Mouse (Mus musculus): ENCODE measurements around the gene Dazap2. TPM values are rescaled to one million over a fixed set of nuclear protein-coding genes. Genes with fewer than 3 reads are reported as not detected.
"Not testable (repeated sequence)": the region's sequence is repeated elsewhere in the genome, so short reads cannot be mapped to it uniquely, and the experiment has no call there.

The Dazap2 gene
- total RNA-seq, 2 experiments from 2014 or later = 161 to 177 TPM

DNA sequence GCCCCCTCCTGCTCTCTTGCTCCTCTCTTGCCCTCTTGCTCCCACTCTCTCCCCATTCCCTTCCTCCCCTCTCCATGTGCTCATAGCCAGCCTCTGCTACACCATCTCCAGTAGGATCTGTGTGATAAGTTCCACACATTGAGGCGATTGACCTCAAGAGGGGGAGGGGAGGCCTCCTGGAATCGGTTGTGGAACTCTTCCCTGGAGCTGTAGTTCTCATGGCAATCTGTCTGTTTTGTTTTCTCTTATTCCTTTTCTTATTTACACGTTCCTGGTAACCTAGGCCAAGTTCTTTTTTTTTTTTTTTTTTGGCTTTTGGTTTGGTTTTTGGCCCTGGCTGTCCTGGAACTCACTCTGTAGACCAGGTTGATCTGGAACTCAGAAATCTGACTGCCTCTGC is 13.5 kb upstream of the Dazap2 start:
- no peak for DNase-seq
- intact Hi-C loops (cut with DNase I) = no loop called here

DNA sequence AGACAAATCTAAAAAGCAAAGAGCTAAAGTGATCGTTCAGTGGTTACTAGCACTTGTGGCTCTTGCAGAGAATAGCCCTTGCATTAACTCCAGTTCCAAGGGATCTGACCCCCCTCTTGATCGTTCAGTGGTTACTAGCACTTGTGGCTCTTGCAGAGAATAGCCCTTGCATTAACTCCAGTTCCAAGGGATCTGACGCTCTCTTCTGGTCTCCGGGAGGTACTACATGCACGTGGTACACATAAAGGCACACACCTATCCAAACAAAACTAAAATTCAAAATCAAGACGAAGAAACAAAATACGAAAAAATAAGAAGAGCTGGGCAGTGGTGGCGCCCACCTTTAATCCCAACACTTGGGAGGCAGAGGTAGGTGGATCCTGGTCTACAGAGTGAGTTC is 8.5 kb upstream of the Dazap2 start:
- DNase-seq; intact Hi-C loops (cut with DNase I): not testable (repeated sequence)

DNA sequence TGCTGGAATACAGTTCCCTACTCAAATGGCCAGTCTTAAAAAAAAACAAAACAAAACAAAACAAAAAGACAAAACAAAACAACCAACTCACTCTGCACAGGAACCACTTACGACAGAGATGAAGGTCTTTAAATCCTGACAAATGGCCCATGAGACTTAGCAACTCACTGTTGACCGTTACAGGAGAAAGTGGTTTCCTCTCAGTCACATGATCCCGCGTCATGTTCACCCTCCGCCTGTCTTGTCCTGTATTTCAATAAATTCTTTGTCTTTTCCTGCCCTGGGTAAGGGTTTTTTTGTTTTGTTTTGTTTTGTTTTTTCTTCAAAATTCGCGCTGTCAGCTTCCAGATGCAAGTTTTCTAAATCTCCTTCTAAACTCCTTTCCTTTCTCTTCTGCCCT is 3.2 kb upstream of the Dazap2 start:
- no peak for DNase-seq
- intact Hi-C loops (cut with DNase I) = loop anchor here (2.0 to 10.0 kb wide), 5 partner anchors 63 to 637 kb away; partner anchors contain the start of genes Atf1, Larp4 and Letmd1

DNA sequence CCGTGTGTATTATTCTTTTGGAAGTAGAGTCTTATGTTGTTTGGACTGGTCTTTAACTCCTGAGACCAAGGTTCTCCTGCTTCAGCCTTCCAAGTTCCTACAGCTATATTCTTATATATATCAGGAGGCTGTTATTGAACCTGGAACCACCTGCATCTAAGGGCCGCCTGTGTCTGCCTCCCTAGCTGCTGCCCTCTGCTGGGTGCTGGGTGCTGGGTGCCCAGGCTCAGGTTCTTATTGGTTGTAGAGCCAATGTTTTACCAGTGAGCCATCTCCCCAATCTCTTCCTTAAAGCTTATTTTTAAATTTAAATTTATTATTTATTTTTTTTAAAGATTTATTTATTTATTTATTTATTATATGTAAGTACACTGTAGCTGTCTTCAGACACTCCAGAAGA is 2.7 kb upstream of the Dazap2 start:
- intact Hi-C loops (cut with DNase I) = loop anchor here (2.0 to 10.0 kb wide), 5 partner anchors 64 to 638 kb away; partner anchors contain the start of genes Atf1, Larp4 and Letmd1
- DNase-seq = no peak

DNA sequence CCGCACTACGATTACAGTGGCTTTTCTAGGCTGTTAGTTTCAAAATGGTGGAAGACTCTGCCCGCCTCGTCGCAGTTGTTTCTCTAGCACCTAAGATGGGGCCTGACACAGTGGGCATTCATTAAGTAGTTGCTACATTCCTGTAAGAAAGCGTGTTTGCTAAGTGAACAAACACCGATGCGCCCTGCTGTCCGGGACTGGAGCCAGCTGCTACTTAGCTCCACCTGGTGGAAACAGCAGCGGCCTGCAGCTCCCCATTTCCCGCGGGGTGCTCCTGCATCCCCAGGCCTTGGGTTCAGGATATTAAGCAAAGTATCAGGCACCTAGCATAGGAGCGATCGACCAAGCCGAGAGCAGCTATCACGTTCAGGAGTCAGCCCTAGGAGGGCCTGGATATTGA is 1.6 kb upstream of the Dazap2 start:
- peak; percentile 85 to 86 for DNase-seq

DNA sequence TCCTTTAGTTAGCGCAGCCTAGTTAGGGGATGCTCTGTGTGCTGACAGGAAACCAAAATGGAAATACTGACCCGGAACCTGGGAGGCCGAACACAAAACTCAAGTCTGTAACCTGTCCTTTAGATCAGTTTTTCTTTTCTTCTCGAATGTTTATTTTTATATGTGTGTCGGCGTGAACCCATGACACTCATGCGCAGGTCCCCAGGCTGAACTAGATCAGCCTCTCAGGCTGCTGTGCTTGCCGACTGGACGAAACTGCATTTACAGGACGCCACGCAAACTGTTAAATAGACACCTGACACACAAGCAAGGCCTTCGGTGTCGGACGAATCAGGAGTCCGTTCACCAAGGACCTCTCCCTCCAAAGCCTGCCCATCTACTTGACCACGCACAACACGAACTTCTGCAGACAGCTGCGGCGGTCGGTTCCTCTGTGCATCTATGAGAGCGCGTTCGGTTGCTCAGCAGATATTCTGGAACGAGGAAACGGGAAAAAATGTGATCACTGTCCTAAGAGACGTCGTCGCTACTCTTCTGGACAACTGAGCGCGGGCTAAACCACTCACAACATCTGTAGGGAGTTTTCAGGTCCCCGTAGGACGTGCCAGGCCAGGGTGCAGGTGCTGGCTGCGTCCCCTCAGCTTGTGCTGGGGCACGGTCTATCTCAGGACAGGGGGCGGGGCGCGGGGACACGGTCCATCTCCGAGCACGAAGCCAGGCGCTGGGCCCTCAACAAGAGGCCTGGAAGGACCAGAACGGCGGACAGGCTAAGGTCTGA is 742 bp upstream of the Dazap2 start:
- DNase-seq = no peak
- intact Hi-C loops (cut with DNase I) = loop anchor here (5.0 to 10.0 kb wide), 3 partner anchors 147 to 640 kb away; partner anchors contain the start of genes Atf1, Larp4 and Letmd1

More for the DNA sequence above, 1.6 kb upstream of the Dazap2 start:
- intact Hi-C loops (cut with DNase I) = loop anchor here (1.0 to 10.0 kb wide), 6 partner anchors 65 to 639 kb away; partner anchors contain the start of genes Atf1, Larp4 and Letmd1

DNA sequence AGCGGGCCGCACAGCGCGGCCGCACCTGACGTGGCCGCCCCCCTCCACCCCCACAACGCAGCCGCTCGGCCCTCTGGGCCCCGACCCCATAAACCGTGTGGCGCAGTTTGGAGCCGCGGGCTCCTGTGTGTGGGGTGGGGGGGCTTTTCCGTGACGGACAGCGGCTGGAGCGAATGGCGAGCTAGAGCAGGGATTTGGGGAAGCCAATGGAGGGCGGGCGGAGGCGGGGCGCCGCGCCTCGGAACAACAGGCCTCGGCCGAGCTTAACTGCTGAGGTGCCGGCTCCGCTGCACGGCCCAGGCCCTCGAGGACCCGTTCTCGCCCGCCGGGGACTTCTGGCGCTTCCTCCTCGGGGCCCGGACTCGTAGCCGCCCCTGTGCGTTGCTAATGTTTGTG is 674 bp downstream of the Dazap2 start:
- intact Hi-C loops (cut with DNase I) = loop anchor here (10.0 kb wide), 2 partner anchors 391 to 641 kb away; partner anchors contain the start of genes Atf1 and Larp4
- peak; percentile 90 to 92 for DNase-seq

DNA sequence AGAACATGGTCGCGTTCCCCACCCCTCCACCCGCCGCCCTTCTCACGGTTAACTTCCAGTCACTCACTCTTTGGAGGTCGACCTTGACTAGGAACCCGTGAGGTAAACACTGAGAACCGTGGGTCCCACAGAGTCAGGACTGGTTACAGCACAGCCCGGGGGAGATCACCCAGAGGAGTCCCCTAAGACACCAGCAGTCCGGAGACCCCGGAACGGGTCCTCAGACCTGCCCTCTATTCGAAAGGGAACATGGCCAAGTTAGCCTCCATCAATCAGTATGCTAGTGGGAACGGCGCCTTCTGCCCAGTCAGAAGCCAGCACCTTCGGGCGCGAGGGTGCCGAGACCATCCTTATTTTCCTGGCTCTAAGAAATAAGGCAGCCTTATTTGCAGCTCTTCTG is 1.1 kb downstream of the Dazap2 start:
- intact Hi-C loops (cut with DNase I) = loop anchor here (10.0 kb wide), 2 partner anchors 391 to 641 kb away; partner anchors contain the start of genes Atf1 and Larp4
- DNase-seq = no peak

DNA sequence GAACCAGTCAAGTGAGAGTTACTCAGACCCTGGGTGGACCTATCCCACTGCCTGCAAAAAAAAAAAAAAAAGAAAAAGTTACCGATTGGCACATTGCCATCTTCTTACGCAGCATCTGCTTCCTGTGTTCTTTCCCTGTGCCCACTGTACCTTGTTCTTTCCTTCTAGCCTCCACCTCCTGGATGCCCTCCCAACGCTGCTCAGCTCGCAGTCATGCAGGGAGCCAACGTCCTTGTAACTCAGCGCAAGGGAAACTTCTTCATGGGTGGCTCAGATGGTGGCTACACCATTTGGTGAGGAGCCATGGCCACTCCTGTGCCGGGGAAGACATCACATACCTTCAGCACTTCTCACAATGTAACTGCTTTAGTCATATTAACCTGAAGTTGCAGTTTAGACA is 4.1 kb downstream of the Dazap2 start:
- no peak for DNase-seq
- intact Hi-C loops (cut with DNase I) = loop anchor here (10.0 kb wide), 2 partner anchors 394 to 644 kb away; partner anchors contain the start of genes Atf1 and Larp4

DNA sequence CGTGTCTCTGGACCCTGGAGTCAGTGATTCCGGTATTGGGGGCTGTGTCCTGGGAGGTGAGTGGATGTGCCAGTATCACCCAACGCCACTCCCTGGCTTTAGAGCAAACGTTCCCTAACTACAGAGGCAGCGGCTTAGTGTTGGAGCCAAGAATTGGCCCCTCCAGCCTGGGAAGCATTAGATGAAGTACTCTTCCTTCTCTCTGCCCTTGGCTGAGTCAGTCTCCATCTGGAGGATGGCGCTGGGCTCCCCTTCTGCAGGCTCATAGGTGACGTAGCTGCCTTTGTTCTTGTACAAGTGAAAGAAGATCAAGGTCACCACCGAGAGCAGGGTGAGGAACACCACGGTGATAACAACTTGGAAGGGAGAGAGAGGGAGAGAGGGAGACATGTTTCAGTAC is 6.5 kb downstream of the Dazap2 start:
- DNase-seq; intact Hi-C loops (cut with DNase I): not testable (repeated sequence)

DNA sequence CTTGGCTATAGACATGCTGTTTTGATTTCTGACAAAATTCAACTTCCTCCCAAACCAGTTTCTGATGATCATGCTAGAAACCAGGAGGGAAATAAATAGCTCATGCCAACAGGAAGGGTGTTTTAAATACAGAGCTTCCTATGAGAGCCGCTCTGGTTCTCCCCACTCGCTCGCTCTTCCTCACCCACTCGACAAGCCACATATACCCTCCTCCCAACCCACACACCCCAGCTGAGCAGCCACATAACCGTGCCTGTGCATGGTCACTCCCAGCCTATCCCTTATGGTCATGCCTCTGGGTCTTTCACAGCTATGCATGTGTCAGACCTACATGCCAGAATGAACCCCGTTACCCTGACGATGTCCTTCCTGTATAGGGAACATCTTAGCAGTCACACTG is 7.0 kb downstream of the Dazap2 start:
- intact Hi-C loops (cut with DNase I) = no loop called here
- DNase-seq = no peak

DNA sequence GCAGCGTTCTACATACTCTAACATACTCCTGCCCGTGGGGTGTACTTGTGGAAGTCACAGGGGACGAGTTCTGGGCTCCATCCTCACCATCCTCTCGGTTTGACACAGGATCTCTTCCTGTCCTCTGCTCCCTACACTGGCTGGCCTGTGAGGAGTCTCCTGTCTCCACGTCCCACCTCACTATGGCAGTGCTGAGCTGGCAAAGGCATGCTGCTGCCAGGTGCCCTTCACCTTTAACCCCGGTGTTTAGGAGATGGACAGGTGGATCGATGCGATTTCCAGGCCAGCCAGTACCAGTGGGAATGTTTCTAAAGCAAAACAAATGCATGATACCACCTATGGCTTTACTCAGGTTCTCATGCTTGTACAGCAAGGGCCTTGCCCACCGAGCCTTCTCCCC is 8.6 kb downstream of the Dazap2 start:
- no peak for DNase-seq
- intact Hi-C loops (cut with DNase I) = no loop called here

DNA sequence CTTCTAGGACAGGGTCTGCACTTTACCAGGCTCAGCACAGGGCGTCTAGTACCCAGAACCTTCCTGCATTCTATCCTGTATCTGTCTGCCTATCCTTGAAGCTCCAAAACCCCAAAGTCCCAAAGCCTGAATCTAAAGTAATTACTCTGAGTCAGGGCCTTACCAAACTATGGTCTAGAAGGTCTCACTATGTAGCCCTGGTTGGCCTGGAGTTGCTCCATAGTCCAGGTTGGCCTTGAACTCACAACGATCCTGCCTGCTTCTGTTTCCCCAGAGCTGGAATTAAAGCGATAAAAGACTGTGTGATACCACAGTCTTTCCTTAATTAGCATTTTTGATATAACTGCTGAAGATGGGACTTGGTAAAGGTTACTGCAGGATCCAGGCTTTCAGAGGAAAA is 9.3 kb downstream of the Dazap2 start:
- no peak for DNase-seq
- intact Hi-C loops (cut with DNase I) = no loop called here

DNA sequence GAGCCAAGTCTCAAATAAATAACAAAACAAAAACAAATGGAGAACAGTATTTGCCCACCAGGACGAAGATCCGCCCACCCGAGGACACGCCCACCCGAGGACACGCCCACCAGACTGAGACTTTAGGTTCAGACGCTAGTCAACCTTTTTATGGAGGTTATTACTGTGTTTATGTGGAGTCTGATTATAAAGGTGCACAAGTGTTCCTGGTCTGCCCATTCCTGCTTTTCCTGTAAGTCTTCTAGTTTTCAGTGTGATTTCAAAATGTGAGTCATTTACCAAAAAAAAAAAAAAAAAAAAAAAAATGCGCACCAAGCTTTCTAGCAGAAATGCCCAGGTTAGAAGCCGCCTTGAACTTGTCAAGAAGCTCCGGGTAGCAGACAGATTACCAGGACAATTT is 12.1 kb downstream of the Dazap2 start:
- DNase-seq = no peak
- intact Hi-C loops (cut with DNase I) = no loop called here

DNA sequence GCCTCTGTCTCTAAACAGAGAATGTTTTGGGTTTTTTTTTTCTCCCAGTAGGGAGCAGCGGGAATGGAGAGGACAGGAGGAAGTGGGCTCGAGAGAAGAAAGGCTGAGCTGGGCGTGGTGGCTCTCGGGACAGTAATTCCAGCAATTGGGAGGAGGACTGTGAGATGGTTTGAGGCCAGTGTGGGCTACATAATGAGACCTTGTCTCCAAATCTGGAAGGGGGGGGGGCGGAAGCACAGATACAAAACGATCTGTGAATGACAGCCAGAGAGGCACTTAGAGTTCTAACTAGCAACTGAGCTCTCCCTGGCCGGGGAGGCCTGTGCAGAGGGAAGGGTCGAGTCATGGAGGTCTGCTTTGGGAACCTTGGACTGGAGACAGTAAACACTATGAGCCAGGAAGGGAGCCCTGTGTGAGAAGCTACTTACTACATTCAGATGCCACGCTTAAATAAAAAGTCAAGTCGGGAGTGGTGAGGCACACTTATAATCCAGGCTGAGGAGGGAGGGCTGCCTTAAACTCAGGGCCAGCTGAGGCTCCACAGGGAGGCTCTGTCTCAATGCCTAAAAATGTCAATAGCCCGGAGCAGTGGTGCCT is 12.7 kb downstream of the Dazap2 start:
- intact Hi-C loops (cut with DNase I) = no loop called here

DNA sequence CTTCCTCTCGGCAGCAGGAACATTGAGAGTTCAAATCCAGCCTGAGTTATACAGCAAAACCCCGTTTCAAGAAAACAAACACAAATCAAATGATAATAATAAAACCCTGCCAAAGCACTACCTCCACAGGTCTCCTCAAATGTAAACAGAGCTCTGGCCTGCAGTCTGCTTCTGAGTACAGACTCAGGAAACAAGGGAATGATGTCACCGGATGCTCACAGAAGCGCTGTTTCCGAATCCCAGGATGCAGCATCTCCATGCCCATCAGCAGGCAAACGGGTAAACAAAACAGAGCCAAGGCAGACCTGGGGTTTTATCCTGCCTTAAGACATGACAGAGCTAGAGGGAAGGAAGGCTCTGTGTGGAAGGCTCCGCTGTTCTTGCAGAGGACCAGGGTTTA is 13.6 kb downstream of the Dazap2 start:
- DNase-seq = no peak
- intact Hi-C loops (cut with DNase I) = no loop called here

More for the DNA sequence above, 12.7 kb downstream of the Dazap2 start:
- no peak for DNase-seq

DNA sequence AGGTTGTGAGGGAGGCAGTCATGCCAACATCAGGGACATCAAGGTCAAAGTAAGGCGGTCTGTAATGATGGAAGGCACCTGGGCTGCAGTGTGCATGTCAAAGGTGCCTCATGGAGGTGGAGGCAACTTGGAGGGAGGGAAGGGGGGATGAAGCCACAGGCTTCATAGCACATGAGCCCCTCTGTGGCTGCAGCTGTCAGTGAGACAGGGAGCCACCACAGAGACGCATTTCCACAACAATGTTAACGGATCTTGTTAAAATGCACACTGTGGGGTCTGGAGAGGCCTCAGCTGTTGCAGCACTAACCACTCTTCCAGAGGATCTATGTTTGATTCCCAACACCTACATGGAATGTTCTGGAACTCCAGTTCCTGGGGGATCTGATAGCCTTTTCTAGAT is 15.0 kb downstream of the Dazap2 start:
- no peak for DNase-seq
- intact Hi-C loops (cut with DNase I) = no loop called here

DNA sequence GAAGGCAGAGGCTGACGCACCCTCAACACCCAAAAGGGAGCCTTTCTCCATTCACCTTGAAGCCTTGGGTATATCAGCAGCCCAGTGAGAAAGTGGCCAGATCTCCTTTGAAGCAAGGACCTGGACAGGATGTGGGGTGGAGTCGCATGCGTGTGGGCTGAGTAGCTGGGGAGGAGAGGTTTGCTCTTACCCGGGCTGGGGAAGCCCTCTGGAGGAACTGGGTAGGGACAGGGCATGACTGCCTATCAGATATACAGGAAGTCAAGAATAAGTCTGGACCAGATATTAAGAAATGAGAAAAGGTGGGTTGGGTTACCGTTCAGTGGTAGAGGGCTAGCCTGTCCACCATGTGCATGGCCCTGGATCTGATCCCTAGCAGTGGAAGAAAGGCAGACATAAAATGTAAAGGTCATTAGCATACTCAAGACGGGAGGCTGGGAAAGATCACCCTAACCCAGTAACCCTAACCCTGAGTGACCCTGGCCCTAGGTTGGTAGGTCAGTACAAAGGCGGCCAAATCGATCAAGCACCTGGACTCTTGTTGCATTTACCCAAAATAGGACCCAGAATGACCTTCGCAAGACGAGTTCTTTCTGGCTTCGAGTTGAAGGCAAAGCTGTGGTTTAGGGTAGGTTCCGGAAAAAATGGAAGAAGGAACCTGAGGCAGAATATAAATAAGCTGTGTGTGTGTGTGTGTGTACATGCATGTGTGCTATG is 16.5 kb downstream of the Dazap2 start:
- no peak for DNase-seq
- intact Hi-C loops (cut with DNase I) = no loop called here

DNA sequence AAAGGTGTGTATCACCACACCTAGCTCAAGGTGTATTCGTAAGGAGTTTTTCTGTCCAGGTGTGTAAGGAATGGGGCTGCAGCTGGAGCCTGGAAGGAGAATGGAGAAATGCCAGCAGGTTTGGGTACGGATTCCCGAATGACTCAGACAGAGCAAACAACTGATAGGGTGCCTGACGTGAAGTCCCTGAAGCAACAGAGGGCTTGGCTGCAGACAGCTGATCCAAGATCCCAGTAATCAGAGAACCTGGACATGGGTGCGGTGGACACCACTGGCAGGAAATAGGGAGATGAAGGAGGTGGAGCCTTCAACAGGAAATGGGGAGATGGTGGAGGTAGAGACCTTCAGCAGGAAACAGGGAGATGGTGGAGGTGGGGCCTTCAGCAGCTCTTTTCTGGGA is 17.2 kb downstream of the Dazap2 start:
- intact Hi-C loops (cut with DNase I) = no loop called here
- no peak for DNase-seq

DNA sequence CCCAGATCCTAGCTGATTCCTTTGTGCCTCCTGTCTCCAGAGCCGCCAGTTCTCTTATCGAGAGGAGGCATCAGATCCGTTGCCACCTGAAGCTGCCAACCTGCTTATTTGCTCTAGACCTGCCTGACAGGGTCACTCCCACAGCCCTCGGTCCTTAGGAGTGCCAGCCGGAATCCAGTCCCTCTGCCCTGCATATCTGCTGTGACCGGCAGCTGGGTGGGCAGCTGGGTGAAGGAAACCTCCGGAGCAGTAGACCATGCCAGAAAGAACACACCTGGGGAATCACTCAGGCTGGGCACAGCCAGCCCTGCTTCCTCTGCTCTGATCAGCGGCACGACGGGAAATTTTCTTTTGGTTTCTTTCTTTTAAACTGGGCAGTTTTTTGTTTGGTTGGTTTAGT is 18.2 kb downstream of the Dazap2 start:
- intact Hi-C loops (cut with DNase I) = no loop called here

DNA sequence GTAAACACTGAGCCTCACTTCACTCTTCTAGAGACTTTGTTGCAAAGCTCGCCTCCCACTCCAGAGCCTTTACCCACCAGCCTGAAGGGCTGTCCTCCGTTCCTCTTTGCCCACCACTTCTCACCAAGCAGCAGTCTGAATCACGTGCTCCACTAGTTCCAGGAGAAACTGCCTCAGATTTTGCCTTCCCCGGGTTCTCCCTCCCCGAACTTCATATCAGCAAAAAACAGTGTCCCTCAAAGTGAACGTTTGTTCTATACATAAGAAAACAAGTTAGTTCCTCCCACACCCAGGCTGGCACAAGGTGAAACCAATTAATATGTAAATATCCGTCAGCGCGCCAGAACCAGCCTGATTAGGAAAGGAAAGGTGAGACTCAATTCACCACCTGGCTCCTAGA is 20.1 kb downstream of the Dazap2 start:
- DNase-seq = no peak
- intact Hi-C loops (cut with DNase I) = no loop called here

More for the DNA sequence above, 18.2 kb downstream of the Dazap2 start:
- no peak for DNase-seq
